Mouse (Mus musculus) embryonic facial prominence, embryonic 13.5 days (tissue): ENCODE data around the gene Olfr13. TPM values are rescaled to one million over a fixed set of nuclear protein-coding genes. Genes with fewer than 3 reads are reported as not detected.
"Not testable (repeated sequence)": the region's sequence is repeated elsewhere in the genome, so short reads cannot be mapped to it uniquely, and the experiment has no call there.

Experiments used
- ATAC-seq: fragments of 200-750 bp; cut with Nextera tagmentation; 2 replicates; pipeline ENCODE4 v1.8.0; 2017; ENCODE audit warnings: low read depth; ENCODE audit not compliant: insufficient number of reproducible peaks, insufficient read depth, low FRiP score, low TSS enrichment
- H3K27ac ChIP-seq: fragments of 300-500 bp; sonication (generic); 2 replicates; pipeline ENCODE4 v1.5.1; 2015; ENCODE audit warnings: moderate library complexity, mild to moderate bottlenecking, inconsistent platforms
- H3K27me3 ChIP-seq: fragments of 300-500 bp; sonication (generic); 2 replicates; pipeline ENCODE4 v1.6.1; 2015; ENCODE audit warnings: mild to moderate bottlenecking, inconsistent platforms
- H3K36me3 ChIP-seq: fragments of 300-500 bp; sonication (generic); 2 replicates; pipeline ENCODE4 v1.6.1; 2015; ENCODE audit warnings: mild to moderate bottlenecking, inconsistent platforms
- H3K4me1 ChIP-seq: fragments of 300-500 bp; sonication (generic); 2 replicates; pipeline ENCODE4 v1.6.1; 2015; ENCODE audit warnings: inconsistent platforms
- H3K4me2 ChIP-seq: fragments of 300-500 bp; sonication (generic); 2 replicates; pipeline ENCODE4 v1.6.1; 2015; ENCODE audit warnings: moderate library complexity, mild to moderate bottlenecking, inconsistent platforms
- H3K4me3 ChIP-seq: fragments of 300-500 bp; sonication (generic); 2 replicates; pipeline ENCODE4 v1.5.1; 2015; ENCODE audit warnings: mild to moderate bottlenecking, inconsistent platforms
- H3K9ac ChIP-seq: fragments of 300-500 bp; sonication (generic); 2 replicates; pipeline ENCODE4 v1.6.1; 2015; ENCODE audit warnings: mild to moderate bottlenecking, inconsistent platforms
- H3K9me3 ChIP-seq: fragments of 300-500 bp; sonication (generic); 2 replicates; pipeline ENCODE4 v1.6.1; 2016; ENCODE audit warnings: inconsistent platforms
- WGBS: fragments of 180-500 bp; shearing (Covaris S2); methylation state at CpG from one replicate; pipeline ENCODE4 v1.1.7; 2015; ENCODE audit warnings: mixed read lengths; 5-methylcytosine and 5-hydroxymethylcytosine counted together
- polyA plus RNA-seq: library from polyadenylated mRNA; unstranded; fragments of >200 nt; fragmentation: Nextera tagmentation; extraction: Ambion mirVana; gene quantifications from 2 replicates; pipeline ENCODE4 v1.2.1, GENCODE M21; 2015

Olfr13 gene
- not detected in 2 replicates for polyA plus RNA-seq

- Histone ChIP-seq H3K9me3 (no peaks in the 10 kb centered on the region), H3K4me1 (no peaks in the 10 kb centered on the region), H3K4me2 (no peak within 1 kb of the TSS), H3K27me3 (no peaks in the 10 kb centered on the region), H3K9ac (no peak within 1 kb of the TSS), H3K36me3 (no peaks in the 10 kb centered on the region), H3K27ac (no peak within 1 kb of the TSS), H3K4me3 (no peak within 1 kb of the TSS)
- ATAC-seq, result no peak
- WGBS, result 75% methylated on average over 4 of the region's 4 CpGs
Observed at GRCm38 (mm10) chr6:43171840-43172239, at the start of gene Olfr13. Gene Olfr13 (plus strand): TSS chr6:43172140.

DNA sequence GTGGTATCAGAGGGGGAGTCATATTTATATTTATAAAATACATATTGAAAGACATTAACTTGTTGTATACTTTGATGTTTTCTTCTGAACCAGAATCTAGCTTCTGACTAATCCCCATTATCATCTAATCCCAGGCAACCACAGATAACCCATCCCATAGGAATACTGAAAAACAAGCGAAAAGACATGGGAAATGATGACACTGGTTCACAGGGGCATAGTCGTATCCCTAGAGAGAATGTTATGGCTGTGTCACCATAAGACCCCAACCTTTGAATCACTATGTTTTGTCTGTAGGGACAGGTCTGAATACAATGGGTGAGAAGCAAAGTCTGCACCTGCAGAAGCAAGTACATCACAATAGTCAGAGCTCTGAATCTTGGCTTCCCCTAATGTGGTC lies 25.7 kb upstream of the Olfr13 start, which contains the start of gene Olfr237-ps1:
TSS of gene Olfr237-ps1 (plus strand) at position 301 of the 400 bp plus-strand sequence.
- not testable (repeated sequence) for H3K4me1 ChIP-seq, H3K27ac ChIP-seq, ATAC-seq, H3K4me2 ChIP-seq, H3K9me3 ChIP-seq, H3K36me3 ChIP-seq, H3K4me3 ChIP-seq, H3K27me3 ChIP-seq, H3K9ac ChIP-seq
- WGBS, result 83% methylated on average over 2 of the region's 2 CpGs

DNA sequence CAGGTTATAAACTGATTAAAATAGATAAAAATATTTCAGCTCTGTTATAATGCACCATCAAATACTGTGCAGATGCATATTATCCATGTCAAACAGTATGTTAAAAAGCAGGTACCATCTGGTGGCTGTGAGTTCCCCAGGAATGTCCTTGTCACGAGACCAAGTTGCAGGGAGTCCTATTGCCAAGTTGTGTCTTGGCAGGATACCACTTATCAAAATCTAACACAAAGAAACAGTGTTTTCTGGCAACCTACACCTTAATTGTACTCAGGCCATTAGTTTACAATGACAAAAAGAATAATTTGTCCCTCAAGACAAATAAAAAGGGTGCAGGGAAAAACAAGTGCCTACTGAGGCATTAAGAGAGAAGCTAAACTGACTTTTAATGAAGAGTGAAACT lies 12.4 kb upstream of the Olfr13 start:
- no peaks in the 10 kb centered on the region for H3K36me3 ChIP-seq
- no peak overlapping the region for H3K27ac ChIP-seq
- H3K27me3 ChIP-seq, result no peaks in the 10 kb centered on the region
- H3K4me2 ChIP-seq, result no peak overlapping the region
- no peaks in the 10 kb centered on the region for H3K4me1 ChIP-seq
- WGBS, result 56% methylated on average over 1 of the region's 1 CpGs
- H3K9me3 ChIP-seq, result no peaks in the 10 kb centered on the region
- ATAC-seq, result no peak
- no peak overlapping the region for H3K4me3 ChIP-seq
- H3K9ac ChIP-seq, result no peak overlapping the region

DNA sequence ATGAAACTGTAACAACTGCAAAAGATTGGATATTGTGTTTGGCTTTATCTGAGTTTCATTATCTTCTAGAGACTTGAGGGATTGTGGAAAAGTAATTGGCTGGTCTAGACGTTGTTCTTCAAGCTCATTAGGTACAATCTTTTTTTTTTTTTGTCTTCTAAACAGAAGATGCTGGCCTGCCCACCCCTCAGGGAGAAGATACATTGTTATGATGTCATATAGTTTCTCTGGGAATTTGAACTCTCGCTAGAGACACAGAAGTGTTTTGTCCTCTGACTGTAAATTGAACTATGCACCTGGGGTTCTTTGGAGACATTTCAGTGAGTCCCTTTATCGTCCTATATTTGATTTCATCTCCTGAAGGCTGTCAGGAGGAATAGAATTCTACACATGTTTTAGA lies 9.0 kb upstream of the Olfr13 start, which contains the start of gene Olfr437:
TSS of gene Olfr437 (plus strand) at position 301 of the 400 bp plus-strand sequence.
- H3K36me3 ChIP-seq, result no peaks in the 10 kb centered on the region
- H3K9me3 ChIP-seq, result no peaks in the 10 kb centered on the region
- H3K27ac ChIP-seq, result no peak within 1 kb of the TSS
- no peaks in the 10 kb centered on the region for H3K27me3 ChIP-seq
- no peak within 1 kb of the TSS for H3K9ac ChIP-seq
- no peaks in the 10 kb centered on the region for H3K4me1 ChIP-seq
- no peak within 1 kb of the TSS for H3K4me2 ChIP-seq
- 66% methylated on average over 3 of the region's 3 CpGs for WGBS
- H3K4me3 ChIP-seq, result no peak within 1 kb of the TSS
- no peak for ATAC-seq

GRCm38 (mm10) chr6:43167246-43167645 lies 4.7 kb upstream of the Olfr13 start:
- no peak overlapping the region for H3K4me2 ChIP-seq
- H3K4me3 ChIP-seq, result no peak overlapping the region
- no peak overlapping the region for H3K27ac ChIP-seq
- H3K27me3 ChIP-seq, result no peaks in the 10 kb centered on the region
- H3K9me3 ChIP-seq, result no peaks in the 10 kb centered on the region
- H3K9ac ChIP-seq, result no peak overlapping the region
- 92% methylated on average over 4 of the region's 4 CpGs for WGBS
- no peaks in the 10 kb centered on the region for H3K36me3 ChIP-seq
- ATAC-seq, result no peak
- no peaks in the 10 kb centered on the region for H3K4me1 ChIP-seq

GRCm38 (mm10) chr6:43178129-43178528 lies 6.2 kb downstream of the Olfr13 start:
- no peak overlapping the region for H3K4me3 ChIP-seq
- no peaks in the 10 kb centered on the region for H3K9me3 ChIP-seq

DNA sequence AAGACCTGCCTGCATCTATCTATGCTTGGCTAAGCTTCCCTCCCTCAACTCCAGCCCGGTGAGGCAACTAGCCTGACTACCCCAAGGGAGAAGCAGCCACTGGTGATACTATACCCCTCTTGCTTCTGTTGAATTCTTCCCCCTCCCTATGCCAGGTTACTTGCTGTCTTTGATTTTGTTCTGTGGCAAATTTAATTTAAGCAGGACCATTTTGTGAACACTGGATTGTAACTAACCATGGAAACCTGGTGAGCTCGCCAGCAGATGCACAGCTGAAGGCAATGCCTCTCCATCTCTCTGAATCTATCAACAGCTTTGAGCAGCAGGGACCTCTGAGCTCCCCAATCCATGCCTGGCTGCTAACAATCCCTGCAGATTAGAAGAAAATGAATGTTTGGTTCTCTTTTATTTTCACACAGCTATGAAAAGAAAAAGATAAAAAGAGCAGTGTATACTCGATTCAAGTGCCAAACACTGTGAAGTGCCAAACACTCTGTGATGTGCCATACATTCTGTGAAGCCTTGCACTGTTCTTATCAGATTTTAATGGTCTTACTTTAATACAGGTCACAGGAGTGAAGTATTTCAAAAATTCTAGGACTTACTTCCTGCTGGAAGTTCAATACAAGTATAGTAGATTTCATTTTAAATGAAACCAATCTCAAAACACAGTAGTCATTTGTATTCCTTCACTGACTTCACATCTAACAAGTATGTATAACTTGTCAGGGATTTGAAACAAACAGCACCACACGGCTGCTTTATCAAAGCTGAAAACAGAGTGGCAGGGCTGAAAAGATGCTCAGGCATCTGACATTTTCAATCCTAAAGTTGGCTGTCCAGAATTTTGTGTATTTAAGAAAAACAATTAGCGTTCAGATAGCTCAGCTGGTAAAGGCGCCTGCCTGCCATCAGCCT lies 6.9 kb downstream of the Olfr13 start:
- no peak overlapping the region for H3K9ac ChIP-seq
- no peaks in the 10 kb centered on the region for H3K9me3 ChIP-seq
- H3K27ac ChIP-seq, result no peak overlapping the region
- H3K4me2 ChIP-seq, result no peak overlapping the region
- H3K27me3 ChIP-seq, result no peaks in the 10 kb centered on the region
- H3K4me1 ChIP-seq, result no peaks in the 10 kb centered on the region
- WGBS, result 60% methylated on average over 6 of the region's 6 CpGs
- no peaks in the 10 kb centered on the region for H3K36me3 ChIP-seq
- H3K4me3 ChIP-seq, result no peak overlapping the region
- no peak for ATAC-seq

More at GRCm38 (mm10) chr6:43178129-43178528, 6.2 kb downstream of the Olfr13 start:
- H3K4me2 ChIP-seq, result no peak overlapping the region
- no peaks in the 10 kb centered on the region for H3K4me1 ChIP-seq
- no peaks in the 10 kb centered on the region for H3K36me3 ChIP-seq
- H3K9ac ChIP-seq, result no peak overlapping the region
- ATAC-seq, result no peak
- H3K27me3 ChIP-seq, result no peaks in the 10 kb centered on the region
- 70% methylated on average over 1 of the region's 1 CpGs for WGBS
- H3K27ac ChIP-seq, result no peak overlapping the region

- 64% methylated on average over 3 of the region's 3 CpGs for WGBS
- Histone ChIP-seq H3K9ac (no peak overlapping the region), H3K4me1 (no peaks in the 10 kb centered on the region), H3K9me3 (no peaks in the 10 kb centered on the region), H3K4me3 (no peak overlapping the region), H3K4me2 (no peak overlapping the region), H3K27me3 (no peaks in the 10 kb centered on the region), H3K27ac (no peak overlapping the region), H3K36me3 (no peaks in the 10 kb centered on the region)
- ATAC-seq, result no peak
Observed at GRCm38 (mm10) chr6:43190986-43191385, 19.0 kb downstream of the Olfr13 start.

DNA sequence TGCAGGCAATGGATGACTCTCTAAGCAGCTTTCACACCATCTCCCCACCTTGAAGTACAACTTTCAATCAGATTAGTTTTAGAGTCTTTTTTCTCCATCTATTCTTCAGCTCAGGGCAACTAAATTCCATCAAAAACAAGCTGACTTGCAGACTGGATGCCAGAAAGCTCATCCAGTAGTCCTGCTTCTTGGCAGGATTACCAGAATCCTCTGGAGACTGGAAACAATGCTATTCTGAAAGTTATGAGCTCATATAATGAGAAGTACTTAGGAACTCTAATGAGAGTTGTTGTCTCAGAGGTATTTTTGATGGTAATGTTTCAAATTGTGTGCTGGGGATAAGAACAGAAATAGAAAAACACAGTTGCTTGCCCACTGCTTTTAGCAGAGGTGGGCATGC lies 24.8 kb downstream of the Olfr13 start, which contains the start of gene Olfr435:
TSS of gene Olfr435 (plus strand) at position 366 of the 400 bp plus-strand sequence.
- Histone ChIP-seq H3K4me1 (no peaks in the 10 kb centered on the region), H3K9ac (no peak within 1 kb of the TSS), H3K9me3 (no peaks in the 10 kb centered on the region), H3K27ac (no peak within 1 kb of the TSS), H3K4me3 (no peak within 1 kb of the TSS), H3K4me2 (no peak within 1 kb of the TSS), H3K36me3 (no peaks in the 10 kb centered on the region), H3K27me3 (no peaks in the 10 kb centered on the region)
- no peak for ATAC-seq

GRCm38 (mm10) chr6:43198094-43198493 lies 26.2 kb downstream of the Olfr13 start:
- WGBS, result 82% methylated on average over 3 of the region's 3 CpGs
- Histone ChIP-seq H3K36me3 (no peaks in the 10 kb centered on the region), H3K4me1 (no peaks in the 10 kb centered on the region), H3K9ac (no peak overlapping the region), H3K4me3 (no peak overlapping the region), H3K4me2 (no peak overlapping the region), H3K9me3 (no peaks in the 10 kb centered on the region), H3K27ac (no peak overlapping the region), H3K27me3 (no peaks in the 10 kb centered on the region)
- ATAC-seq, result no peak

- H3K4me3 ChIP-seq, result no peak overlapping the region
- H3K27me3 ChIP-seq, result no peaks in the 10 kb centered on the region
- H3K27ac ChIP-seq, result no peak overlapping the region
- H3K9me3 ChIP-seq, result no peaks in the 10 kb centered on the region
- H3K4me1 ChIP-seq, result no peaks in the 10 kb centered on the region
- no peak overlapping the region for H3K4me2 ChIP-seq
- no peaks in the 10 kb centered on the region for H3K36me3 ChIP-seq
- ATAC-seq, result no peak
- H3K9ac ChIP-seq, result no peak overlapping the region
Observed at GRCm38 (mm10) chr6:43202786-43203185, 30.8 kb downstream of the Olfr13 start.

DNA sequence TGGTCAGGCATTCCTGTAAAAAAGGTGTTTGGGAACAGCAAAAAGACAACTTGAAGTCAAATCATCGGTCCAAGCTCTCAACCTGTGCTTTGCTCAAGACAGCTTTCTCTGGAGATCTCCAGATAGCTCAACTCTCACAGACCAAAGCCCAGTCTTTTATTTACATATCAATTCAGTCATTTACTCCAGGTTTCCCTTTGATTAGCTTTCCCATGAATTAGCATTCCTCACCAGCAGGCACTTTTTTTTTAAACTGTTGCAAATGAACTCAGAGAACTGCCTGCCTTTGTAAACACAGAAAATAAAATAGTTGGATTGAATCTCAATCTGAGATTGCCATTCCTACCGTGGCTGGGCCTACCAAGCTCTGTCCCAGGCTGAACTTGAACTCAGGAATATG lies 33.4 kb downstream of the Olfr13 start:
- Histone ChIP-seq H3K4me3 (no peak overlapping the region), H3K4me1 (no peaks in the 10 kb centered on the region), H3K27ac (no peak overlapping the region), H3K9me3 (no peaks in the 10 kb centered on the region), H3K27me3 (no peaks in the 10 kb centered on the region), H3K4me2 (no peak overlapping the region), H3K36me3 (no peaks in the 10 kb centered on the region), H3K9ac (no peak overlapping the region)
- 45% methylated on average over 2 of the region's 2 CpGs for WGBS
- no peak for ATAC-seq
